Mouse (Mus musculus) brain, adult 2 months (tissue): ENCODE measurements around the gene Bcl2.

ENCODE experiments used
- DNase-seq: peaks from one replicate; pipeline ENCODE4 v3.0.0; 2011; ENCODE audit warnings: low read depth, low spot score

Bcl2 gene

GRCm38 (mm10) chr1:106666140-106667088, 47.7 kb downstream of the Bcl2 start:
- no peak for DNase-seq

- no peak for DNase-seq
Measured at GRCm38 (mm10) chr1:106664978-106665377, 49.1 kb downstream of the Bcl2 start.

GRCm38 (mm10) chr1:106662486-106662885, 51.6 kb downstream of the Bcl2 start:
- DNase-seq: no peak

- DNase-seq: no peak
Measured at GRCm38 (mm10) chr1:106658293-106658847, 55.7 kb downstream of the Bcl2 start.

GRCm38 (mm10) chr1:106656207-106656738, 57.8 kb downstream of the Bcl2 start:
- DNase-seq: no peak

GRCm38 (mm10) chr1:106654254-106654653, 59.8 kb downstream of the Bcl2 start:
- DNase-seq: no peak

- DNase-seq: peak; percentile 50
Measured at GRCm38 (mm10) chr1:106653441-106653860, 60.6 kb downstream of the Bcl2 start.

- DNase-seq: no peak
Measured at GRCm38 (mm10) chr1:106651211-106651610, 62.9 kb downstream of the Bcl2 start.

GRCm38 (mm10) chr1:106650427-106650826, 63.6 kb downstream of the Bcl2 start:
- no peak for DNase-seq

- no peak for DNase-seq
Measured at GRCm38 (mm10) chr1:106647336-106647735, 66.7 kb downstream of the Bcl2 start.

GRCm38 (mm10) chr1:106644566-106644965, 69.5 kb downstream of the Bcl2 start:
- DNase-seq: no peak

- no peak for DNase-seq
Measured at GRCm38 (mm10) chr1:106643527-106643926, 70.5 kb downstream of the Bcl2 start.

GRCm38 (mm10) chr1:106640577-106640976, 73.5 kb downstream of the Bcl2 start:
- DNase-seq: no peak

GRCm38 (mm10) chr1:106637705-106638104, 76.4 kb downstream of the Bcl2 start:
- DNase-seq: no peak

GRCm38 (mm10) chr1:106636714-106637113, 77.4 kb downstream of the Bcl2 start:
- no peak for DNase-seq

- DNase-seq: no peak
Measured at GRCm38 (mm10) chr1:106633207-106633606, 80.9 kb downstream of the Bcl2 start.

GRCm38 (mm10) chr1:106631869-106632463, 82.1 kb downstream of the Bcl2 start:
- DNase-seq: no peak

- no peak for DNase-seq
Measured at GRCm38 (mm10) chr1:106630973-106631372, 83.1 kb downstream of the Bcl2 start.

- DNase-seq: peak; percentile 34
Measured at GRCm38 (mm10) chr1:106629931-106630682, 84.0 kb downstream of the Bcl2 start.

GRCm38 (mm10) chr1:106629470-106629830, 84.6 kb downstream of the Bcl2 start:
- DNase-seq: no peak

- DNase-seq: peak; percentile 69
Measured at GRCm38 (mm10) chr1:106628718-106629469, 85.2 kb downstream of the Bcl2 start.
